Mouse (Mus musculus) heart, postnatal 25 days (tissue): Measurements from ENCODE around the gene Zfp992. TPM values are rescaled to one million over a fixed set of nuclear protein-coding genes. Genes with fewer than 3 reads are reported as not detected.
"Not testable (repeated sequence)": the region's sequence is repeated elsewhere in the genome, so short reads cannot be mapped to it uniquely, and the experiment has no call there.

Experiments used
- DNase-seq: peaks from one replicate; pipeline ENCODE4 v3.0.0; 2022; ENCODE audit warnings: low spot score
- intact Hi-C: fragments of 180-260 bp; cut with DNase I; formaldehyde crosslinking; loops from one replicate; pipeline ENCODE4 v1.15.1; 2025
- total RNA-seq, 2 experiments: library from RNA; stranded (reverse); gene quantifications; 2 replicates each; pipeline ENCODE4 v1.2.3; 2021

Gene Zfp992
- total RNA-seq, 2 experiments from 2014 or later = 2.4 to 2.7 TPM

- DNase-seq, intact Hi-C loops: not testable (repeated sequence)
These were observed 63.0 kb downstream of the Zfp992 start for GRCm38 (mm10) chr4:146511871-146512270.

- intact Hi-C loops = no loop called here
- DNase-seq = no peak
These were observed 67.7 kb downstream of the Zfp992 start for GRCm38 (mm10) chr4:146516474-146516873.

GRCm38 (mm10) chr4:146517150-146517549 lies 68.3 kb downstream of the Zfp992 start:
- intact Hi-C loops, DNase-seq: not testable (repeated sequence)

Other genes starting within 250 kb of the Zfp992 start
- 1 to 10 TPM in 1 of 2 experiments, under 1 TPM in 1; 0.91 to 1.1 TPM for gene Zfp981, start 53.0 kb downstream of the Zfp992 start, total RNA-seq
- gene Zfp993, start 161.9 kb downstream of the Zfp992 start, total RNA-seq = 10 to 100 TPM in 1 of 2 experiments, 1 to 10 TPM in 1; 8.5 to 11.6 TPM